Mouse (Mus musculus) cortical plate, adult 2 months (tissue): ENCODE measurements around the gene Dhodh.

ENCODE experiments used
- CTCF ChIP-seq: fragments of 200-500 bp; IDR thresholded peaks from 2 replicates; pipeline ENCODE4 v1.5.1; 2011; ENCODE audit warnings: mild to moderate bottlenecking, control low read depth, low read length; ENCODE audit not compliant: insufficient read depth; ENCODE audit errors: extremely low read depth
- POLR2A ChIP-seq: fragments of 200-500 bp; IDR thresholded peaks from 2 replicates; pipeline ENCODE4 v1.6.1; 2011; ENCODE audit warnings: mild to moderate bottlenecking, low read length, control low read depth; ENCODE audit not compliant: insufficient read depth; ENCODE audit errors: extremely low read depth

DNA sequence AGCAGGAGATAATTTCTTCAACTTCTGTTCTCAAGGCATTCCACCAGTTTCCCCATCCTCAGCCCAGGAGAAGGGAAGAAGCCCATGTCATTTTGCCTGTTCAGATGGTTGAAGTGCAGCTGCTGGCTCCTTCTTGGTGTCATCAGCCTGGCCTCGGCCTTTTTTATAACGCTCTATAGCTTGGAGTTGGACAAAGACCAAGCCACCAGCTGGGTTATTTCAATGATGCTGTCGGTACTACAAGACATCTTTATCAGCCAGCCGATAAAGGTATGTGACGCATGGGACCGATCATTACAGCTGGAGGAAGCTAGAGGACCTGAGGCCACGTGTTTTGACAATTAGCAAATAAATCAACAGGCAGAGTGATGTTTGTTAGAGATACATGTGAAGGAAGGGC, 40.0 kb upstream of the Dhodh start:
- TF ChIP-seq POLR2A = no peak
- no peak for TF ChIP-seq CTCF
